Mouse (Mus musculus): Measurements from ENCODE around the gene Gm29609.

The Gm29609 gene

GRCm38 (mm10) chr5:31198170-31198569 is 18.5 kb upstream of the Gm29609 start:
- no peak for DNase-seq (ENCODE audit: low read depth)

GRCm38 (mm10) chr5:31197072-31197471 is 17.4 kb upstream of the Gm29609 start:
- no peak for DNase-seq (ENCODE audit: low read depth)

GRCm38 (mm10) chr5:31196207-31196606 is 16.5 kb upstream of the Gm29609 start:
- no peak for DNase-seq (ENCODE audit: low read depth)

GRCm38 (mm10) chr5:31195671-31196070 is 16.0 kb upstream of the Gm29609 start:
- no peak for DNase-seq (ENCODE audit: low read depth)

- no peak for DNase-seq (ENCODE audit: low read depth)
Measured at GRCm38 (mm10) chr5:31194486-31195485, 15.1 kb upstream of the Gm29609 start.

GRCm38 (mm10) chr5:31193631-31194281 is 14.0 kb upstream of the Gm29609 start:
- peak; percentile 60 for DNase-seq (ENCODE audit: low read depth)

GRCm38 (mm10) chr5:31192939-31193630 is 13.4 kb upstream of the Gm29609 start, which contains the start of the genes Snx17 and Eif2b4:
Gene Snx17 (plus strand): TSS chr5:31193227.
Gene Eif2b4 (minus strand): TSS chr5:31193430.
- DNase-seq (ENCODE audit: low read depth), result peak; percentile 99

- DNase-seq (ENCODE audit: low read depth), result no peak
Measured at GRCm38 (mm10) chr5:31192045-31192938, 12.6 kb upstream of the Gm29609 start.

GRCm38 (mm10) chr5:31190201-31190600 is 10.5 kb upstream of the Gm29609 start:
- no peak for DNase-seq (ENCODE audit: low read depth)

GRCm38 (mm10) chr5:31188223-31188840 is 8.6 kb upstream of the Gm29609 start:
- DNase-seq (ENCODE audit: low read depth), result peak; percentile 65

GRCm38 (mm10) chr5:31183678-31184077 is 4.0 kb upstream of the Gm29609 start:
- no peak for DNase-seq (ENCODE audit: low read depth)

GRCm38 (mm10) chr5:31181183-31181770 is 1.6 kb upstream of the Gm29609 start:
- DNase-seq (ENCODE audit: low read depth), result no peak

- no peak for DNase-seq (ENCODE audit: low read depth)
Measured at GRCm38 (mm10) chr5:31179301-31179765, 378 bp downstream of the Gm29609 start.

- no peak for DNase-seq (ENCODE audit: low read depth)
Measured at GRCm38 (mm10) chr5:31168630-31169029, 11.1 kb downstream of the Gm29609 start.

GRCm38 (mm10) chr5:31164878-31165277 is 14.8 kb downstream of the Gm29609 start:
- no peak for DNase-seq (ENCODE audit: low read depth)

- DNase-seq (ENCODE audit: low read depth), result no peak
Measured at GRCm38 (mm10) chr5:31162462-31162861, 17.2 kb downstream of the Gm29609 start.

GRCm38 (mm10) chr5:31154152-31154553 is 25.6 kb downstream of the Gm29609 start, which contains the start of gene Mpv17:
Gene Mpv17 (minus strand): TSS chr5:31154251.
- DNase-seq (ENCODE audit: low read depth), result peak; percentile 85

GRCm38 (mm10) chr5:31153516-31154151 is 26.1 kb downstream of the Gm29609 start:
- no peak for DNase-seq (ENCODE audit: low read depth)

GRCm38 (mm10) chr5:31151746-31152145 is 28.0 kb downstream of the Gm29609 start:
- DNase-seq (ENCODE audit: low read depth), result no peak

- DNase-seq (ENCODE audit: low read depth), result no peak
Measured at GRCm38 (mm10) chr5:31149781-31150180, 29.9 kb downstream of the Gm29609 start.

All from induced T-regulatory cell, adult 2 months (primary cell).